Mouse (Mus musculus) lung, postnatal 0 days (tissue): ENCODE measurements at regions not wholly inside any gene's neighbourhood (a gene's known extent, or its start where the extent isn't known, plus 50 kb on each side); places are given as distances from the start of the nearest gene placed in this dataset.
A peak's percentile ranks its signal among the peaks of the same experiment; 100 is the strongest.

Source experiments
- ATAC-seq: fragments of 200-750 bp; cut with Nextera tagmentation; 2 replicates; pipeline ENCODE4 v1.8.0; 2017; ENCODE audit warnings: moderate library complexity
- DNase-seq: peaks from one replicate; pipeline ENCODE4 v3.0.0-alpha.2; 2016; ENCODE audit warnings: low spot score
- H3K27ac ChIP-seq: fragments of 300-500 bp; sonication (generic); 2 replicates; pipeline ENCODE4 v1.5.1; 2014; ENCODE audit warnings: antibody characterized with exemption, mild to moderate bottlenecking, low read length, mixed read lengths
- H3K27me3 ChIP-seq: fragments of 300-500 bp; sonication (generic); replicated peaks from 2 replicates; pipeline ENCODE4 v1.6.1; 2014; ENCODE audit warnings: low read length, mixed read lengths; ENCODE audit not compliant: insufficient read depth
- H3K36me3 ChIP-seq: fragments of 300-500 bp; sonication (generic); 2 replicates; pipeline ENCODE4 v1.6.1; 2014; ENCODE audit warnings: low read length, mixed read lengths; ENCODE audit not compliant: insufficient read depth
- H3K4me1 ChIP-seq: fragments of 300-500 bp; sonication (generic); 2 replicates; pipeline ENCODE4 v1.6.1; 2014; ENCODE audit warnings: antibody characterized with exemption, low read depth, low read length, mixed read lengths; ENCODE audit not compliant: insufficient read depth
- H3K4me2 ChIP-seq: fragments of 300-500 bp; sonication (generic); replicated peaks from 2 replicates; pipeline ENCODE4 v1.6.1; 2014; ENCODE audit warnings: low read depth, mild to moderate bottlenecking, low read length, moderate library complexity, mixed read lengths
- H3K4me3 ChIP-seq: fragments of 300-500 bp; sonication (generic); 2 replicates; pipeline ENCODE4 v1.5.1; 2014; ENCODE audit warnings: low read depth, low read length
- H3K9ac ChIP-seq: fragments of 300-500 bp; sonication (generic); replicated peaks from 2 replicates; pipeline ENCODE4 v1.6.1; 2014; ENCODE audit warnings: low read depth, mild to moderate bottlenecking
- H3K9me3 ChIP-seq: fragments of 300-500 bp; sonication (generic); 2 replicates; pipeline ENCODE4 v1.6.1; 2016; ENCODE audit warnings: low read length, mixed read lengths
- CTCF ChIP-seq: IDR thresholded peaks from 2 replicates; pipeline ENCODE4 v1.5.1; 2016; ENCODE audit warnings: antibody characterized with exemption, mild to moderate bottlenecking
- EP300 ChIP-seq: IDR thresholded peaks from 2 replicates; pipeline ENCODE4 v1.6.1; 2016; ENCODE audit warnings: antibody characterized with exemption, mild to moderate bottlenecking, control low read depth
- WGBS: fragments of 180-500 bp; shearing (Covaris S2); extraction: QIAGEN DNeasy Blood & Tissue Kit; methylation state at CpG from one replicate; pipeline ENCODE4 v1.1.7; 2014; 5-methylcytosine and 5-hydroxymethylcytosine counted together

DNA sequence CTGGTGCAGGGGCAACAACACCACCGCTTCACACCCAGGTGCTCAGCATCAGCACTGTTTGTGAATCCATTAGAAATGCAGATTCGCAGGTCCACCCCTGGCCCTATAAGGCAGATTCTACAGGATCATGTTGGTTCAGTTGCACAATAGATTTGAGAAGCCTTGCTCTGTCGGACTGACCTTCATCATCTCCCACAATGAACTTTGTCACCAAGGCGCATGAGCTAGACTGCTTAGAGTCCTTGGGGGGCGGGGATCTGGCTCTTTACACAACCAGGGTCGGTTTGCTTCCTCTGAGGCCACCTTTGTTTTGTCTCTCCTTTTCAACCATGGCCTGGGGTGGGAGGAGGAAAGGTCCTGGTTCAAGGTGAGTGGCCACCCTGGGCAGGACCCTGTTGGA lies 209.7 kb downstream of the Igsf11 start:
- H3K4me2 ChIP-seq = no peak overlapping the region
- TF ChIP-seq CTCF = no peak
- TF ChIP-seq EP300 = no peak
- H3K9me3 ChIP-seq = no peaks in the 10 kb centered on the region
- DNase-seq = no peak
- no peaks in the 10 kb centered on the region for H3K4me1 ChIP-seq
- H3K9ac ChIP-seq = no peak overlapping the region
- 41% methylated on average over 6 of the region's 6 CpGs for WGBS
- H3K4me3 ChIP-seq = no peak overlapping the region
- H3K36me3 ChIP-seq = no peaks in the 10 kb centered on the region
- no peaks in the 10 kb centered on the region for H3K27me3 ChIP-seq
- no peak overlapping the region for H3K27ac ChIP-seq
- no peak for ATAC-seq

GRCm38 (mm10) chr16:39103360-39104095 lies 211.1 kb downstream of the Igsf11 start:
- no peaks in the 10 kb centered on the region for H3K9me3 ChIP-seq
- WGBS = 42% methylated on average over 9 of the region's 9 CpGs

DNA sequence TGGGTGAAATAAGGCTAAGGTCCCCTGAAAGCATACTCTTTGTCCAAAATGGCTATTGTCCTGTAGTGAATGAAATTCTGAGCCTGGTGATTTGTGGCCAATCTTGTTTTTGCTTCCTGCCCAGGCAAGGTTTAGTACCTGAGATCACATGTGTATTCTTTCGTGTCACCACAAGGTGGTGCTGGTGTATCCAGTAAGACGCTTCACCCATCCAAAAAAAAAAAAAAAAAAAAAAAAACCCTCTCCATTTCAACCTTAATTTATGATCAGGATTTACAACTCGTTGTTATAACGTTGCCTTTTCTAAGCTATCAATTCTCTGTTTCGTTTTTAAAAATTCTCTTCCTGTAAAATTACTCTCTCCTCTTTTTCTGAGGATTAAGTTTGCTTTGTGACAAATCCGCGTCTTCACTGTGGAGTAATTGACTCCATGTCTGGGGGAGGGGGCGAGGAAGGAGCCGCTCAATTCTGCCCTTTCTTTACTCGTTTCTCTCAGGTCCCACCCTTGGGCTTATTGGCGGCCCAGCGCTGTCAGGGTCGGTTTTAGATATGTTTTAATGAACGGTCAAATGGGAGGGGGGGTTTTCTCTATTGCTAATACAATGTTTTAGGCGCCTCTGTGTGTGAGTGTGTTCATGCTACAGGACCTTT lies 217.0 kb downstream of the Igsf11 start:
- 31% methylated on average over 15 of the region's 15 CpGs for WGBS
- Histone ChIP-seq H3K36me3 (no peaks in the 10 kb centered on the region), H3K27ac (no peak overlapping the region), H3K9me3 (no peaks in the 10 kb centered on the region), H3K4me1 (no peaks in the 10 kb centered on the region), H3K4me3 (no peak overlapping the region), H3K4me2 (peak overlapping the region; percentile 28; the same call in 1 of the 2 replicates), H3K27me3 (no peaks in the 10 kb centered on the region), H3K9ac (no peak overlapping the region)
- DNase-seq (peak; percentile 66), ATAC-seq (no peak)
- TF ChIP-seq CTCF = peak; percentile 74
- TF ChIP-seq EP300 = no peak

More at GRCm38 (mm10) chr16:39103360-39104095, 211.1 kb downstream of the Igsf11 start:
- no peak overlapping the region for H3K4me3 ChIP-seq
- ATAC-seq (no peak), DNase-seq (no peak)
- H3K27me3 ChIP-seq = no peaks in the 10 kb centered on the region
- no peak overlapping the region for H3K9ac ChIP-seq
- no peak overlapping the region for H3K27ac ChIP-seq
- no peak for TF ChIP-seq EP300
- no peak for TF ChIP-seq CTCF
- H3K4me2 ChIP-seq = no peak overlapping the region
- H3K36me3 ChIP-seq = no peaks in the 10 kb centered on the region
- no peaks in the 10 kb centered on the region for H3K4me1 ChIP-seq

DNA sequence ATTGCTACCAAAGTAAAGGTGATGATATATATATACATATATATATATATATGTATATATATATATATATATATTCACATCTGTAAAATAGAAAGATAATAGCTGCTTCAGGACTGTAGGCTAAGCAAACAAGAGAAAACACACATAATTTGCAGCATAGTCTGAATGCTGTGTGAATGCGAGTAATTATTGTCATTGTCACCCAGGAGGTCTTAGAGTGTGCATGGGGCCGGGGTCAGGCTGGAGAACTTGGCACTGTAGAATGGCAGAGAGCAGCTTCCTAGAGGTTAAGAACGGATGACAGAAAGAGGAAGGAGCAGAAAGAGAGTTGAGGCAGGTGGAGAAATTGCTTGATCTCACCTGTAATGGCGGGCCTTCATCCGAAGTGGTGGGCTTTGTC lies 217.6 kb downstream of the Igsf11 start:
- Histone ChIP-seq H3K9ac (no peak overlapping the region), H3K9me3 (no peaks in the 10 kb centered on the region), H3K4me3 (no peak overlapping the region), H3K27ac (no peak overlapping the region), H3K27me3 (no peaks in the 10 kb centered on the region), H3K36me3 (no peaks in the 10 kb centered on the region), H3K4me2 (no peak overlapping the region), H3K4me1 (no peaks in the 10 kb centered on the region)
- ATAC-seq (no peak), DNase-seq (no peak)
- 87% methylated on average over 5 of the region's 5 CpGs for WGBS
- TF ChIP-seq CTCF (no peak), EP300 (no peak)

- Histone ChIP-seq H3K36me3 (no peaks in the 10 kb centered on the region), H3K4me1 (no peaks in the 10 kb centered on the region), H3K27ac (no peak overlapping the region), H3K4me3 (no peak overlapping the region), H3K4me2 (no peak overlapping the region), H3K9me3 (no peaks in the 10 kb centered on the region), H3K27me3 (no peaks in the 10 kb centered on the region), H3K9ac (no peak overlapping the region)
- TF ChIP-seq CTCF = no peak
- no peak for TF ChIP-seq EP300
- 44% methylated on average over 1 of the region's 3 CpGs for WGBS
- no peak for ATAC-seq
- no peak for DNase-seq
These were observed 225.6 kb downstream of the Igsf11 start for GRCm38 (mm10) chr16:39118059-39118458.

DNA sequence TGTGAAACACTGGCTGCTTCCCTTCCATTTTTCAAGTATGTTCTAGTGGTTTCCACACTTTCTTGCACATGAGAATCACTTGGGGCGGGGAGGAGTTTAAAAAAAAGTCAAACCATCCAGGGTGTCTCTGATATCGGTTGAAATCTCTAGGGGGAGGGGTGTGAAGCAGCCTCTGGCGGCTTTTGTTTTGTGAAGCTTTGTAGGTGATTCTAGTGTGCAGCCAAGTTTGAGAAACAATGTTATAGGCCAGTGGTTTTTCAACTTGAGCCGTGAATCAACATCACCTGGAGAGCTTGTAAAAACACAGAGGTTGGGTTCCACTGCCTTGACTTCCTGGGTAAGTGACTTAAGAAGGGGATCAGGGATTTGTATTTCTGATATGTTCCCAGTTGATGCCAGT lies 227.3 kb downstream of the Igsf11 start:
- DNase-seq (no peak), ATAC-seq (no peak)
- no peaks in the 10 kb centered on the region for H3K27me3 ChIP-seq
- no peak overlapping the region for H3K9ac ChIP-seq
- H3K4me3 ChIP-seq = no peak overlapping the region
- WGBS = 31% methylated on average over 4 of the region's 4 CpGs
- TF ChIP-seq CTCF (no peak), EP300 (no peak)
- no peak overlapping the region for H3K4me2 ChIP-seq
- no peak overlapping the region for H3K27ac ChIP-seq
- no peaks in the 10 kb centered on the region for H3K36me3 ChIP-seq
- no peaks in the 10 kb centered on the region for H3K4me1 ChIP-seq
- H3K9me3 ChIP-seq = no peaks in the 10 kb centered on the region
